Mouse (Mus musculus) brain, embryonic 18.5 days (tissue): Measurements from ENCODE around the gene Crip1.
A peak's percentile ranks its signal among the peaks of the same experiment; 100 is the strongest.
"Not testable (repeated sequence)": the region's sequence is repeated elsewhere in the genome, so short reads cannot be mapped to it uniquely, and the experiment has no call there.

Experiments
- DNase-seq: peaks from one replicate; pipeline ENCODE4 v3.0.0-alpha.2; 2012; ENCODE audit warnings: low read depth, low spot score

The Crip1 gene

DNA sequence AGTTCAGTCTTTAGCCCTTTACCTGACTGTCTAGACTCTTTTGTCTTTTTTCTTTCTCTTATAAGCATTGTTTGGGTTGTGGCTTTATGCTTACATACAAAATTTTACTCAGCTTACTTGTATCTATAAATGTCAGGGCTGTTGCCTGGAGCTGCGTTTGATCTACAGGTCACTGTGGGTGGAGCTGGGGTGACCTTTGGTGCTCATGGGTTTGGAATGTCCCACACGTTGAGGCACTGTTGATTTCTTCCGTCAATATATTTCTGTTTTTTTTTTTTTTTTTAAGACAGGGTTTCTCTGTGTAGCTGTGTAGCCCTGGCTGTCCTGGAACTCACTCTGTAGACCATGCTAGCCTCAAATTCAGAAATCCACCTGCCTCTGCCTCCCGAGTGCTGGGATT, 34.9 kb downstream of the Crip1 start:
- DNase-seq = no peak

DNA sequence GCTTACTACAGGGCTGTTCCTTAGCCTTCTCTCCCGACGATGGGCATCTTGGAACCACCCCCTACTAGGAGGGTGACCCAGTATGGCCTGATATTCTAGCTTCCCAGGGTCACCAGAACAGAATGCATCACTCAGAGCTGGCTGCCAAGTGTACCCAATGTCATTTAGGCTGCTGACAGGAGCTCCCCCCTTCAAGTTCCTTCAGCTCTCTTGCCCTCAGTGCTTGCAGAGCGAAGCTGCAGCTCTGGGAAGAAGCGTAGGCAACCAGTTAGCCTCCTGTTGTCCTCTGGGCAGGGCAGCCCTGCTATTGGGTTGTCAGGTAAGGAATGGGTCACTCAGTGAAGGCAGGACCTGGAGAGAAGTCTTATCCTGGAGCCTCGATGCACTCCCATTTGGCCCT, 38.8 kb downstream of the Crip1 start:
- no peak for DNase-seq

DNA sequence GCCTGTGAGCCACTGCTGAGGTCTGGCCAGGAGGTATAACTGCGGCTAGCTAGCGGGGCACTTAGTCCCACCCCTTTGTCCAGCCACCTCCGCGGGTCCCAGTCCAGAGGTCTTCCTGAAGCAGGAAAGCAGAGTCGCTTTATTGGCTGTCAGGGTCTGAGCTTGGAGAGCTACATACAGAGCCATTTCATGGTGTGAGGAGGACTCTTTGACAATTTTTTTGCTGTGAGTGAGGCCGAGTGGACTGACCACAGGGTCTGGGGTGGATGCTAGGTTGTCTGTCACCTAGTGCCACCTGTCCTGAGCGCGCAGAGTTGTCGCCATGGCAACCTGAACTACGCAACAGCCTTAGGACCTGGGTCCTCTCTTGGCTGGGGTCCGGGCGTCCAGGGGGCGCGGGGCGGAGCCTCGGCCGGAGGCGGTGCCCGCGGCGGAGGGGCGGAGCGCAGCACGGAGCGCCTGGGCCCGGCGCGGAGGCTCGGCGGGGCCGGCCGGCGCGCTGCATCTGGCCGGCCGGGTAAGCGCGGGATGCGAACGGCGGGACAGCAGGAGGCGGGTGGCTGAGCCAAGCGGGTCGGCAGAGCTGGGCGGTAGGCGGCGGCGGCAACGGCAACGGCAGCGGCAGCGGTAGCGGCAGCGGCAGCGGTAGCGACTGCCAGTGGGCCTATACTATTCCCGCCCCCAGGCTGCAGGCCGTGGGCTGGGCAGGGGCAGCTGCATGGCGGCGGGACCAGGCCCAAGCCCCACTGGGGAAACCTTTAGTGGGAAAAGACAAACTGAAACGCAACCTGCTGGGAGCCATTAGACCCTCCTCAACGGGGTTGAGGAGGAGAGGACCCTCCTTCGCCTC, 39.6 kb downstream of the Crip1 start, which contains the start of gene Tmem121:
Tmem121 (plus strand) TSS at position 489 of the 850 bp plus-strand sequence.
- no peak for DNase-seq

DNA sequence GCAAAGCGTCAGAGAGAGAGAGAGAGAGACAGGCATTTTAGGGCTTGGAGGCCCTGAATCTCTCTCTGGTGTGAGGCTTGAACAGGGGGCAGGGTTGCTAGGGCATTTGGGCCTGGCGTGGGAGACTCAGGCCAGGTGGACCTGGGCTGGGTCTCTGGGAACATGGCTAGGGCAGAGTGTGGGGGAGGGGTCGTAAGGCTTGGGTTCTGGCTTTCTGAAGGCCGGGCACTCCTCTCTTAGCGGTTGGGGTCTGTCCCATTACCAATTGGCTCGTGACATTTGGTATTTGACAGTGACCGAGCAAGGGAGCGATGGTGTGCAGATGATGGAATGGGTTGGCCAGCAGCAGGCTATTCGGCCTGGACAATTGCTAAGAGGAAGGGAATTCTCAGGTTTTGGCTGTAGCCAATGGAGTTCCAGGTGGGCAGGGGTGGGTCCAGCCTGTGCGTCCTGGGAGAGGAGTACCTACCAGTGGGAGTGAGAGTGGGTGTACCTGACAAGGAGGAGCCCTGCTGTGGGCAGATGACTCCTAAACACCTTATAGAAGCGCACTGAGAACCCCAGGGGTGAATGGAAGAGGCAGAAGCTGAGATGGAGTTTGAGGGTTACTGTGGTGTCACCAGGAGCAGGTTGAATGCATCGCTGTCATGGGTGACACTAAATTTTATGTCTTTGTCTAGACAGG, 40.4 kb downstream of the Crip1 start:
- no peak for DNase-seq

DNA sequence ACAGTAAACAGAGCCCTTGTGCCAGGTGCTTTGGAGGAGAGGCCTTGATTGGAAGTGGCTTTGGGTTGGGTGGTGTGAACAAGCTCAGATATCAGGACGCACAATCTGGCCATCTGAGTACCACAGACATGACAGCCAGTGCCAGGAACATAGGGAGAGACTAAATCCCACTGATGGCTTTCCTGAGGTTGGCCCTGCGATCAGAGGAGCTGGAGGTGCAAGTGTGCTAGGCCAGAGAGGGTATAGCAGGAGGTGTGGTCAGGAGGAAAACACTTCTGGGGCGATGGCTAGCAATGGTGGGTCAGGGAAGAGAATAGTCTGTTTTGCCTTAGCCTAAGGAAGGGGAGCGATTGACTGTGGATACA, 40.9 kb downstream of the Crip1 start:
- no peak for DNase-seq

DNA sequence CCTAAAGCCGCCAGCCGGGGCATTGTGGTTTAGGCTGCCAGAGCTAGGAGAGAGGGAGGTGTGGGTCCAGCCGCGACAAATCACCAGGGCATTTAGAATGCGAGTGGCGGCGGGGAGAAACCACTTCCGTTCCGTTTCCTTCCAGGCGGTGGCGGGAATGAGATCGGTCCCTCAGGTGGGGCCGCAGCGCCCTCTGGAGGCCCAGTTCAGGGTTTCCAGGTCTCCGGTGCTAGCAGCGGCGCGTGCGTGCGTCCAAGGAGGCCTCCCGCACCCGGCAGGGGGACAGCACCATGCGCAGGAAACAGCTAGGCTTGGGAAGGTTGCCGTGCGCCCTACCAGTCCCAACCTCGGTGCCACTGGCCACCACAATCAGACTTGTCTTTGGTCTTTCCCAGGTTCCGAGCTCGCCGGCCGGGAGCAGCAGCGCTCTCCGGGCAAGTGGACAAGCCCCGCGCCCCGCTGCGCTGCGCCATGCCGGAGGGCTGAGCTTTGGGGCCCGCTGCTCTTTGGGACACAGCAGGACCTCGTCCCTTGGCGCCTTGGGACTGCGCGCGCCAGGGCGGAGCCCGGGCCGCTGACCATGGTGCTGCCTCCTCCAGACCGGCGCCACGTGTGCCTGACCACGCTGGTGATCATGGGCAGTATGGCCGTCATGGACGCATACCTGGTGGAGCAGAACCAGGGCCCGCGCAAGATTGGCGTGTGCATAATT, 41.6 kb downstream of the Crip1 start:
- DNase-seq = peak; percentile 58

DNA sequence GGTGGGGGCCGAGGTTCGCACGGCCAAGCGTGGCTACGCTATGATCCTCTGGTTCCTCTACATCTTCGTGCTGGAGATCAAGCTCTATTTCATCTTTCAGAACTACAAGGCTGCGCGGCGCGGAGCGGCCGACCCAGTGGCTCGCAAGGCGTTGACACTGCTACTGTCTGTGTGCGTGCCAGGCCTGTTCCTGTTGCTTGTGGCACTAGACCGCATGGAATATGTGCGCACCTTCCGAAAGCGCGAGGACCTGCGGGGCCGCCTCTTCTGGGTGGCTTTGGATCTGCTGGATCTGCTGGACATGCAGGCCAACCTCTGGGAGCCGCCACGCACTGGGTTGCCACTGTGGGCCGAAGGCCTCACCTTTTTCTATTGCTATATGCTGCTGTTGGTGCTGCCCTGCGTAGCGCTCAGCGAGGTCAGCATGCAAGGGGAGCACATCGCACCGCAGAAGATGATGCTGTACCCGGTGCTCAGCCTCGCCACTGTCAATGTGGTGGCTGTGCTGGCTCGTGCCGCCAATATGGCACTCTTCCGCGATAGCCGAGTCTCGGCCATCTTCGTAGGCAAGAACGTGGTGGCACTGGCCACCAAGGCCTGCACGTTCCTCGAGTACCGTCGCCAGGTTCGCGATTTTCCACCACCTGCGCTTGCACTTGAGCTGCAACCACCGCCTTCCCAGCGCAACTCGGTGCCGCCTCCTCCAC, 42.4 kb downstream of the Crip1 start:
- DNase-seq = no peak

DNA sequence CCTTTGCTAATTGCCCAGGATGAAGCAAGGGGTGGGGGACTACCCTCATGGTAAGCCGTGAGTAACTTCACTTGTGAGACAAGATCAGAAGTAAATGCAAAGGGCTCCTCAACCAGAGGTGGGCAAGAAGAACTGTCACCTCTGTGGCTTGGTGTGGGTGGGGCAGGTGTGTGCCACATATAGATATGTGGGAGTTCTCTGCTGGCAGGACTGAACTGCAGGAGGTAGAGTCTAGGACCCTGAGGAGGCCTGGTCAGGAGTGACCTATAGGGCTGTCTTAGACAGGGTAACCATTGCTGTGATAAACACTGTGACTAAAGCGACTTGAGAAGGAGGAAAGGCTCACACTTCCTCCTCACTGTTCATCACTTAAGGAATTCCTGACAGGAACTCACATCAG, 47.3 kb downstream of the Crip1 start:
- DNase-seq = no peak

DNA sequence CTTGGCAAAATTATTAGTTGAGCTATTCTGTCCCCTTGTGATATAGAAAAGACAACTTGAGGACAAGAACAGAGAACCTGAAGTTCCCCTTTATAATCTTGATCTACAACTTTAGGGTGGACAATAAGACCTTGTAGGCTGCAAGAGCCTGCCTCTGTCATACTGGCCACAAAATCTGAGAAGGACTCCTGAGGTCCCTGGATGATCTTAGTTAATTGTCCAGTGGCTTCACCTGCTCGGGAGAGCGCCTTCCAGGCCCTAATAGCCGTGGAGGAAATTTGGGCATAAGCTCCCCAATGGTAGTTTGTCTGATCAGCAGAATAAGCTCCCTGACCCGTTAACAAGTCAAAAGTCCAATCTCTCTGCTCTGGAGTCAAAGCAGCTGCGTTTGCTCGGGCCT, 53.0 kb downstream of the Crip1 start:
- DNase-seq = not testable (repeated sequence)

DNA sequence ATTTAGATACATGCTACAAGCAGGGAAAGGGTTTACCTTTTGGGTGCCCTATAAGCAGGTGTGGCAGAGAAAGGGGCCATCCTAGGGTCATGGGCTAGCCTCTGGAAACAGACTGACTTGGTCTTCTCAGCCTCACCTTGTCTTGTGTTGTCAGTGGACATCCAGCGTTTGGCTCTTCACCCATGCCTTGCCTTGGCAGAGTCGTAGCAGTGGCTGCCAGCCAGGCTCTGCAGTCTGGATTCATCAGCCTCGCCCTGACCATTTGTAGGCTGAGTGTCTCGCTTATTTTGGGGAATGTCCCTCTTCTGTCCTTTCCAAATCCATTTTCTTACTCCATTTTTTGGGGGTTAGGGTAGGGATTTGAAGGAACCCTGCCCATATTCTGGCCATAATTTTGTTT, 55.2 kb downstream of the Crip1 start:
- no peak for DNase-seq

DNA sequence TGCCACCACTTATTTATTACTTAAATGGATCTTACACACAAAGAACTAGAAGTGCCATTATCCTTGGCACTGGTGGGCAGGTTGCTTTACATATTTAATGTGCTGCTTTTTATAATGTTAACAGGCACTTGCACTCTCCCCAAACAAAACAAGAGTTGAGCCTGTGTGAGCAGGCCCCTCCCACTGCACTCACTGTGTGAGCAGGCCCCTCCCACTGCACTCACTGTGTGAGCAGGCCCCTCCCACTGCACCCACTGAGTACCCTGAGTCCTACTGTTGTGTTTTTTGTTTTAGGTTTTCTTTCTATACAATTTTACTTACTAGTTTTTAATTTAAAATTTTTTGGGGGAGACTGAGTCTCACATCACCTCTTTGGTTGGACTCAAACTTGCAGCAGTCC, 55.9 kb downstream of the Crip1 start:
- no peak for DNase-seq
